Mouse (Mus musculus): ENCODE results near the gene Atpaf1. TPM values are rescaled to one million over a fixed set of nuclear protein-coding genes. Genes with fewer than 3 reads are reported as not detected.

Gene Atpaf1
- polyA plus RNA-seq, 1 experiment from 2014 or later, result 36.8 TPM

DNA sequence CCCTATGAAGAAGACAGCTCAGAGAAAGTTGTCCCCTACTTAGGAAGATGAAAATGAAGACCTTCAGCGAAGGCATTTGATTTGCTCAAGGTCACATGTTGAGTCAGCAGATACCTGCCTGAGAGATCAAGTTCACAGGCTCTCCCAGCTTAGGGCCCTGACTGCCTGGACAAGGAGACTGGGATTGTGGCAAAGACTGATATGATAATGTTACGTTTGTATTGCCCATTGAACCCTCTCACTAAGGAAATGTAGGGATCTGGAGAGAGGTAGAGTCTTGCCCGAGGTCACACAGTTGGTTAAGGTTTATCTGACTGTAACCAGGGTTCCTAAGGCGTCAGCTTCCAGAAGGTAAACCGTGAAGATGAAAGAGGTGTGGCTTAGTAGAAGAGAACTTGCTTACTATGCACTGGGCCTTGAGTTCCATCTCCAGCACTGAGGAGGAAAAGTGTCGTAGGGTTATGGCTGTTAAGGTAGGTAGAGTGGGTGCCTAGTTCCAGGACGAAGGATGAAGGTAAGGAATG lies 961 bp downstream of the Atpaf1 start:
- H3K4me3 ChIP-seq (replicated peaks; ENCODE audit: low read length), result peak overlapping the region; percentile 69
- no peak for ATAC-seq
- H3K27ac ChIP-seq (ENCODE audit: low read length), result no peak overlapping the region
- H3K4me1 ChIP-seq (replicated peaks; ENCODE audit: control insufficient read depth, insufficient read depth, low read length), result peaks cover 13% of the 10 kb centered on the region
- peak overlapping the region; percentile 81 for H3K4me2 ChIP-seq (ENCODE audit: low read length)
- H3K27me3 ChIP-seq (replicated peaks; ENCODE audit: control insufficient read depth, insufficient read depth, low read length), result no peaks in the 10 kb centered on the region
- no peaks in the 10 kb centered on the region for H3K9me3 ChIP-seq (ENCODE audit: control insufficient read depth, low read length)
- H3K9ac ChIP-seq (replicated peaks; ENCODE audit: low read depth, low read length), result peak overlapping the region; percentile 85
- peaks cover 2% of the 10 kb centered on the region; the same call in 1 of the 2 replicates for H3K36me3 ChIP-seq (ENCODE audit: control insufficient read depth, insufficient read depth)
- WGBS, result 63% methylated on average over 7 of the region's 7 CpGs

DNA sequence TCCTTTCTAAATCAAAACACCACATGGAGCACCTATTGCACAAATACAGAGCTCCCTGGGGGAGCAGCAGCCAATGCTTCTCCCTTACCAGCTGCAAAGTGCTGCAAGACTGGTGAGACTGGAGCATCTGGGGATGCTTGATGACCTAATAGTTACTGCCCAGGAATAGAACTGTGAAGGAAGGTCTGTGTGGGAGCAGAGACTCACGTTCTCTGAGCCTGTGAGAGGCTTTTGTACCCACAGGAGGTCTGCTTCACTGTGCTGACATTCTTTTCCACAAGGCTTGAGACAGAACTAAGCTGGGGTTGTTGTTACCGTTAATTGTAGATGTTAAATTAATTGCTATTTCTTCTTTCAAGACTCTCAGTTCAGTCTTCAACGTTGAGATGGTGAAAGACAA lies 6.3 kb downstream of the Atpaf1 start:
- H3K27ac ChIP-seq (ENCODE audit: low read length), result no peak overlapping the region
- no peak for ATAC-seq

DNA sequence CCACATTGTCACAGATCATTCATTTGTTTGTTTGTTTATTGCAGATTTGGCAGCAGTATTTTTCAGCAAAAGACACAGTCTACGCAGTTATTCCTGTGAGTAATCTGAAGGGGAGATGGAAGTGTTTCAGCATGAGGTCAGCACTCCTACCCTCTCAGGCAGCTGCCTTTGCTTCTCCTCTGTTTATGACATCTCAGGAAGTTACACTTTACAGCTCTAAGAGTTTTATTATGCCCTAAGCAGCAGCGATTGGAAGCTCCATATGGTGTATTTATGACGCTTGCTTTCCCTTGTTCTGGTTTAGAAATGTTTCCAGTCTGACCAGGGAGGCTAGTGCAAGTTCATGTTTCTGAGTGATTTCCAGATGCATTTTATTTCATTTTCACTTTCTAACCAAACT lies 10.7 kb downstream of the Atpaf1 start:
- no peak for ATAC-seq

More for the DNA sequence above, 6.3 kb downstream of the Atpaf1 start:
- Histone ChIP-seq H3K27me3 (replicated peaks; ENCODE audit: control insufficient read depth, insufficient read depth, low read length) (no peaks in the 10 kb centered on the region), H3K9me3 (ENCODE audit: control insufficient read depth, low read length) (no peaks in the 10 kb centered on the region), H3K4me3 (replicated peaks; ENCODE audit: low read length) (no peak overlapping the region), H3K4me2 (ENCODE audit: low read length) (no peak overlapping the region), H3K4me1 (replicated peaks; ENCODE audit: control insufficient read depth, insufficient read depth, low read length) (peaks cover 1% of the 10 kb centered on the region), H3K36me3 (ENCODE audit: control insufficient read depth, insufficient read depth) (peaks cover 15% of the 10 kb centered on the region), H3K9ac (replicated peaks; ENCODE audit: low read depth, low read length) (no peak overlapping the region)
- WGBS, result 76% methylated on average over 3 of the region's 3 CpGs

GRCm38 (mm10) chr4:115799981-115800380 lies 15.4 kb downstream of the Atpaf1 start:
- ATAC-seq, result no peak
- Histone ChIP-seq H3K36me3 (ENCODE audit: control insufficient read depth, insufficient read depth) (peaks cover 18% of the 10 kb centered on the region), H3K4me3 (replicated peaks; ENCODE audit: low read length) (no peak overlapping the region), H3K4me1 (replicated peaks; ENCODE audit: control insufficient read depth, insufficient read depth, low read length) (no peaks in the 10 kb centered on the region), H3K4me2 (ENCODE audit: low read length) (no peak overlapping the region), H3K27ac (ENCODE audit: low read length) (no peak overlapping the region), H3K9me3 (ENCODE audit: control insufficient read depth, low read length) (no peaks in the 10 kb centered on the region), H3K27me3 (replicated peaks; ENCODE audit: control insufficient read depth, insufficient read depth, low read length) (no peaks in the 10 kb centered on the region), H3K9ac (replicated peaks; ENCODE audit: low read depth, low read length) (no peak overlapping the region)
- WGBS, result 45% methylated on average over 3 of the region's 3 CpGs

More for the DNA sequence above, 10.7 kb downstream of the Atpaf1 start:
- 100% methylated on average over 3 of the region's 3 CpGs for WGBS
- H3K4me2 ChIP-seq (ENCODE audit: low read length), result no peak overlapping the region
- H3K4me1 ChIP-seq (replicated peaks; ENCODE audit: control insufficient read depth, insufficient read depth, low read length), result no peaks in the 10 kb centered on the region
- no peak overlapping the region for H3K4me3 ChIP-seq (replicated peaks; ENCODE audit: low read length)
- H3K36me3 ChIP-seq (ENCODE audit: control insufficient read depth, insufficient read depth), result peaks cover 24% of the 10 kb centered on the region
- no peaks in the 10 kb centered on the region for H3K9me3 ChIP-seq (ENCODE audit: control insufficient read depth, low read length)
- no peak overlapping the region for H3K27ac ChIP-seq (ENCODE audit: low read length)
- H3K9ac ChIP-seq (replicated peaks; ENCODE audit: low read depth, low read length), result no peak overlapping the region
- H3K27me3 ChIP-seq (replicated peaks; ENCODE audit: control insufficient read depth, insufficient read depth, low read length), result no peaks in the 10 kb centered on the region

DNA sequence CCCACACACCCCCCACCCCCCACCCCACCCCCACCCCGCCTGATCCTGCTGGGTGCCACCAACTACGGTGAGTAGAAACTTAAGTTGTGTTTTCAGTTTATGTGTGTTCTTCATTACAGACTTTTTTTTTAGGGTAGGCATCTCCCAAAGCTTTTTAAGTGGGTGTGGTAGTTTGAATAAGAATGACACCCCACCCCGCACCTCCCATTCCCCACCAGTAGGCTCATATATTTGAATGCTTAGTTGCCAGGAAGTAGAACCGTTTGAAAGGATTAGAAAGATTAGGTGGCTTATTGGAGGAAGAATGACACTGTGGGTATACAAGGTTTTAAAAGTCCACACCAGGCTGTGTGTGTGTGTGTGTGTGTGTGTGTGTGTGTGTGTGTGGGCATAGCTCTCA lies 27.7 kb downstream of the Atpaf1 start:
- Histone ChIP-seq H3K4me1 (replicated peaks; ENCODE audit: control insufficient read depth, insufficient read depth, low read length) (no peaks in the 10 kb centered on the region), H3K9ac (replicated peaks; ENCODE audit: low read depth, low read length) (no peak overlapping the region), H3K27ac (ENCODE audit: low read length) (no peak overlapping the region), H3K36me3 (ENCODE audit: control insufficient read depth, insufficient read depth) (peaks cover 6% of the 10 kb centered on the region; the same call in 1 of the 2 replicates), H3K27me3 (replicated peaks; ENCODE audit: control insufficient read depth, insufficient read depth, low read length) (no peaks in the 10 kb centered on the region), H3K4me2 (ENCODE audit: low read length) (no peak overlapping the region), H3K4me3 (replicated peaks; ENCODE audit: low read length) (no peak overlapping the region), H3K9me3 (ENCODE audit: control insufficient read depth, low read length) (no peaks in the 10 kb centered on the region)
- no peak for ATAC-seq
- 82% methylated on average over 4 of the region's 4 CpGs for WGBS

GRCm38 (mm10) chr4:115815606-115816005 lies 31.0 kb downstream of the Atpaf1 start:
- ATAC-seq, result no peak
- H3K4me1 ChIP-seq (replicated peaks; ENCODE audit: control insufficient read depth, insufficient read depth, low read length), result no peaks in the 10 kb centered on the region
- no peak overlapping the region for H3K4me2 ChIP-seq (ENCODE audit: low read length)
- no peak overlapping the region for H3K4me3 ChIP-seq (replicated peaks; ENCODE audit: low read length)
- no peak overlapping the region for H3K9ac ChIP-seq (replicated peaks; ENCODE audit: low read depth, low read length)
- H3K27me3 ChIP-seq (replicated peaks; ENCODE audit: control insufficient read depth, insufficient read depth, low read length), result no peaks in the 10 kb centered on the region
- peaks cover 6% of the 10 kb centered on the region; the same call in 1 of the 2 replicates for H3K36me3 ChIP-seq (ENCODE audit: control insufficient read depth, insufficient read depth)
- no peak overlapping the region for H3K27ac ChIP-seq (ENCODE audit: low read length)
- H3K9me3 ChIP-seq (ENCODE audit: control insufficient read depth, low read length), result no peaks in the 10 kb centered on the region
- 93% methylated on average over 5 of the region's 5 CpGs for WGBS

DNA sequence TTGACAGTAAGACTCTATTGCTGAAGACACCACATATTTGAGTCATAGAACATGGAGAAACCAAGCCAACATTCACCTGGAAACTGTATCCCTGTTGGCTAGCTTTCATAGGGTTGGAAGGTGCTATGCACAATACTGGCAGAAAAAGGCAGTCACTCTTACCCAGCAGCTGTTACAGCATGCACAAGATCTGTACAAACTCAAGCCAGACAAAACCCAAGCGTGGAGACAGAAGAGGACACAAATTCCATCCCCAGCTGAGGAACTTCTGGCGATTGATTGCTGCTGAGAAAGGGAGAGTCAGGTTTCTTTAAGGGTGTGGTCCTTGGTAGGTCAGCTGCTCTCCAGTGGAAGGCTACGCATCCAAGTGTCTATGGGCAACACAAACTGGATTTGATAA lies 35.6 kb downstream of the Atpaf1 start:
- Histone ChIP-seq H3K27ac (ENCODE audit: low read length) (no peak overlapping the region), H3K4me1 (replicated peaks; ENCODE audit: control insufficient read depth, insufficient read depth, low read length) (no peaks in the 10 kb centered on the region), H3K9me3 (ENCODE audit: control insufficient read depth, low read length) (no peaks in the 10 kb centered on the region), H3K36me3 (ENCODE audit: control insufficient read depth, insufficient read depth) (0 out of 2 replicates have a peak, but pooled peaks cover 2% of the 10 kb centered on the region), H3K4me2 (ENCODE audit: low read length) (no peak overlapping the region), H3K27me3 (replicated peaks; ENCODE audit: control insufficient read depth, insufficient read depth, low read length) (no peaks in the 10 kb centered on the region), H3K9ac (replicated peaks; ENCODE audit: low read depth, low read length) (no peak overlapping the region), H3K4me3 (replicated peaks; ENCODE audit: low read length) (no peak overlapping the region)
- no peak for ATAC-seq
- WGBS, result 88% methylated on average over 3 of the region's 3 CpGs

- no peaks in the 10 kb centered on the region for H3K4me1 ChIP-seq (replicated peaks; ENCODE audit: control insufficient read depth, insufficient read depth, low read length)
- no peaks in the 10 kb centered on the region for H3K9me3 ChIP-seq (ENCODE audit: control insufficient read depth, low read length)
- WGBS, result 76% methylated on average over 3 of the region's 3 CpGs
- no peak overlapping the region for H3K4me3 ChIP-seq (replicated peaks; ENCODE audit: low read length)
- no peaks in the 10 kb centered on the region for H3K36me3 ChIP-seq (ENCODE audit: control insufficient read depth, insufficient read depth)
- no peaks in the 10 kb centered on the region for H3K27me3 ChIP-seq (replicated peaks; ENCODE audit: control insufficient read depth, insufficient read depth, low read length)
- no peak overlapping the region for H3K9ac ChIP-seq (replicated peaks; ENCODE audit: low read depth, low read length)
- H3K4me2 ChIP-seq (ENCODE audit: low read length), result no peak overlapping the region
- H3K27ac ChIP-seq (ENCODE audit: low read length), result no peak overlapping the region
- ATAC-seq, result no peak
Measured at GRCm38 (mm10) chr4:115820944-115821343, 36.3 kb downstream of the Atpaf1 start.

DNA sequence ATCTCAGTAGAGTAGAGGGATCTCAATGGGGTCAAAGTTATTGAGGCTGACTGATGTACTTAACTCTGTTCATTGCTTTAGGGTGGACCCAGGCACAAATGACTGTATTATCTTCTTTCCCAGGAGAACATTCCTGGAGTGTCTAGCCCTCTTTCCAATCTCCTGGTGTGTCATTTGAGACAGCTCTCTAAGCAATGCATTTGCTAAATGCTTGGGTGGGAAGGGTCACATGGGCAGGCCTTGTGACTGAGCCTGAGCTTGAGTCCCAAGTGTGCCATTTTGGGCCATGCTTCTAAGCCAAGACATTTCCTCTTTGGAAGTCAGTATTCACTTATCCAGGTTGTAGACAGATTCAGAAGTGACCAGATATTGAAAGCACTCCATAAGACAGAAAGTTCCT lies 36.8 kb downstream of the Atpaf1 start:
- Histone ChIP-seq H3K27me3 (replicated peaks; ENCODE audit: control insufficient read depth, insufficient read depth, low read length) (no peaks in the 10 kb centered on the region), H3K36me3 (ENCODE audit: control insufficient read depth, insufficient read depth) (no peaks in the 10 kb centered on the region), H3K9ac (replicated peaks; ENCODE audit: low read depth, low read length) (no peak overlapping the region), H3K4me1 (replicated peaks; ENCODE audit: control insufficient read depth, insufficient read depth, low read length) (no peaks in the 10 kb centered on the region), H3K27ac (ENCODE audit: low read length) (no peak overlapping the region), H3K4me3 (replicated peaks; ENCODE audit: low read length) (no peak overlapping the region), H3K9me3 (ENCODE audit: control insufficient read depth, low read length) (no peaks in the 10 kb centered on the region), H3K4me2 (ENCODE audit: low read length) (no peak overlapping the region)
- ATAC-seq, result no peak

DNA sequence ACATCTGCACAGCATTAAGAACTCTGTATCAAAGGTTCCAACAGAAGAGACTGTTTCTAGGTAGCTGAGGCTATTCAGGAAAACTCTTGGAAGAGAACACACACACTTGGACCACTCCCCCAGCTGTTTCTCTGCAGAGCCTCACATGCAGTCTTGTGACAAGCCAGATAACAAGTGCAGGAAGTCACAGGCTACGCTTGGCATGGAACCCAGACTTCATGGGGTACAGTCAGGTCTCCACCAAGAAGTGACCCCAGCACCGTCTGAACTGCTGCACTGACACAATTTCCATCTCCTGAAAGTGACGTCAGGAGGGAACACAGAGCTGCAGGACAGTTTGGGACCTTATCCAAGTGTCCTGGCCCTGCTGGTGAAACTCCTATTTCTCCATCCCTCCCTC lies 37.3 kb downstream of the Atpaf1 start:
- H3K4me3 ChIP-seq (replicated peaks; ENCODE audit: low read length), result no peak overlapping the region
- H3K9me3 ChIP-seq (ENCODE audit: control insufficient read depth, low read length), result no peaks in the 10 kb centered on the region
- 75% methylated on average over 3 of the region's 3 CpGs for WGBS
- H3K4me2 ChIP-seq (ENCODE audit: low read length), result no peak overlapping the region
- ATAC-seq, result no peak
- no peaks in the 10 kb centered on the region for H3K27me3 ChIP-seq (replicated peaks; ENCODE audit: control insufficient read depth, insufficient read depth, low read length)
- no peak overlapping the region for H3K27ac ChIP-seq (ENCODE audit: low read length)
- no peaks in the 10 kb centered on the region for H3K36me3 ChIP-seq (ENCODE audit: control insufficient read depth, insufficient read depth)
- H3K4me1 ChIP-seq (replicated peaks; ENCODE audit: control insufficient read depth, insufficient read depth, low read length), result no peaks in the 10 kb centered on the region
- no peak overlapping the region for H3K9ac ChIP-seq (replicated peaks; ENCODE audit: low read depth, low read length)
